Mouse (Mus musculus): Measurements from ENCODE around the gene Stxbp1. TPM values are rescaled to one million over a fixed set of nuclear protein-coding genes. Genes with fewer than 3 reads are reported as not detected.

Gene Stxbp1
- polyA plus RNA-seq, 1 experiment from 2014 or later: 22.4 TPM

DNA sequence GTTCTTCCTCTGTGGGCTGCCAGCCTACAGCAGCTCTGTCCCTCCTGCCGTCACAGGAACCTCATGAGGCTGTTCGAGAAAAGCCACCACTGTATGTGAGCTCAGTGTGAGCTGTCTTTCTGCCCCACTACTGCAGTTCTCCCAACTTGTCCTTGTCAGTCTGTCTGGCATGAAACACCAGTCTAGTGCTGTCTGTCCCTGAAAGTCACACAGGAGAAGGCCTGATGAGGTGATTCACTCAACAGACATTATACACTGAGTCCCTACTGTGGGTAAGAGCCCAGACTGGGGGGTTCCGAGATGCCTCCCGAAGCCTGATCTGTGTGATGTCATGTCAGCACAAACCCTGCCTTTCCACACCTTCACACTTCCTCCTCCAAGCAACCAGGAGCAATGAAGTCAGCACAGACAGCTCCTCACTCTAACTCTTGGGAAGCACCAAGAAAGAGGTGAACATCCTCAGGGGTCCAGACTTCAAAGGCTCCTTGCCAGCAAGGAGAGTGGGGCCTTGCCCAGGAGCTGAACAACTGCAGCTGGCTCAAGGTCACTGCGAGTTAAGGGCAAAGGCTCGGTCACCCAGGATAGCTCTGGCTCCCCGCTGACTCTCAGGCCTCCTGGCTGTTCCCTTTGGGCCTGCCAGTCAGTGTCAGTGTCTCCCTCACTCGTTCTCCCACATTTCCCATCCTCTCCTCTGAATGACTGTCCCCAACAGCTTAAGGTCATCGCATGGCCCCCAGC, 8.7 kb downstream of the Stxbp1 start:
- H3K27ac ChIP-seq (ENCODE audit: low read length): no peak overlapping the region
- no peaks in the 10 kb centered on the region for H3K36me3 ChIP-seq (ENCODE audit: insufficient read depth, low read length)
- peaks cover 15% of the 10 kb centered on the region for H3K4me1 ChIP-seq (ENCODE audit: insufficient read depth, low read depth, low read length)
- ATAC-seq (no peak), DNase-seq (ENCODE audit: low spot score) (no peak)
- H3K4me3 ChIP-seq (ENCODE audit: low read depth, low read length): no peak overlapping the region
- H3K9me3 ChIP-seq (ENCODE audit: low read length): no peaks in the 10 kb centered on the region
- TF ChIP-seq EP300 (IDR thresholded peaks at IDR 0.05) (no peak), CTCF (IDR thresholded peaks at IDR 0.05) (no peak)
- H3K4me2 ChIP-seq (replicated peaks; ENCODE audit: low read depth, low read length): no peak overlapping the region
- no peaks in the 10 kb centered on the region for H3K27me3 ChIP-seq (replicated peaks; ENCODE audit: insufficient read depth, low read length)
- 63% methylated on average over 9 of the region's 9 CpGs for WGBS
- H3K9ac ChIP-seq (replicated peaks; ENCODE audit: low read depth): no peak overlapping the region

DNA sequence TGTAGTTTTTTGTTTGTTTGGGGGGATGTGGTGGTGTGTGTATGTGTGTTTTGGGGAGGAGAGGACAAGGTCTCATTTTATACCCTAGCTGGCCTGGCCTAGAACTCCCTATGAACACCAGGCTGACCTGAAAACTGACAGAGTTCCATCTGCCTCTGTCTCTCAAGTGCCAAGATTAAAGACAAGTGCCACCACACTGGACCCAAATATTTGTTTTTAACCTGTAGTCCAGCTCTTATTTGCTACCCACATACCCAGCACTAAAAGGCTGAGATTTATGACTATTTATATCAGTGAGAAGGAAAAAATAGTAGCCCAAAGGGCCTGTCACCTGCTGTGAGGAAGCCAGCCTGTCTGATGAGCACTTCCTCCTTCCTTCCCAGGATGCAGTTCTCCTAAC, 11.5 kb downstream of the Stxbp1 start:
- ATAC-seq (no peak), DNase-seq (ENCODE audit: low spot score) (no peak)
- peak overlapping the region; percentile 74 for H3K27ac ChIP-seq (ENCODE audit: low read length)
- no peaks in the 10 kb centered on the region for H3K27me3 ChIP-seq (replicated peaks; ENCODE audit: insufficient read depth, low read length)
- H3K4me3 ChIP-seq (ENCODE audit: low read depth, low read length): no peak overlapping the region
- H3K36me3 ChIP-seq (ENCODE audit: insufficient read depth, low read length): no peaks in the 10 kb centered on the region
- no peak overlapping the region for H3K4me2 ChIP-seq (replicated peaks; ENCODE audit: low read depth, low read length)
- H3K9me3 ChIP-seq (ENCODE audit: low read length): no peaks in the 10 kb centered on the region
- H3K4me1 ChIP-seq (ENCODE audit: insufficient read depth, low read depth, low read length): peaks cover 15% of the 10 kb centered on the region
- no peak overlapping the region for H3K9ac ChIP-seq (replicated peaks; ENCODE audit: low read depth)
- TF ChIP-seq CTCF (IDR thresholded peaks at IDR 0.05) (no peak), EP300 (IDR thresholded peaks at IDR 0.05) (no peak)

DNA sequence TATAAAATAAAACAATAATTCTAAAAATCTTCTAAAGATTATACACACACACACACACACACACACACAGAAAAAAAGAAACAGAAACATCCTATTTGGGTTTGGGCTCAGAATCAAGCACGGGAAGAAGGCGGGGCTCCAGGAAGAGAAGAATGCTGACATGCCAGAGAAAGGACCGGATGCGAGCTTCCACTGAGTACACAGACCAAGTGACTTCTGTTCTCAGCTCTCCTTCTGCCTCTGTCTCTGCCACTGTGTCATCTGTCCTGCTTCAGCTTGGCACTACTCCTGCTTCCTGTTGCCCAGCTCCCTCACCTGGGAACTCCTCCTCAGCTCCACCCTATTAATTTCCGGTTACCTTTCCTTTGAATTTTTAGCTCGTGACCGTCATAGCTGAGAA, 12.5 kb downstream of the Stxbp1 start:
- Histone ChIP-seq H3K9ac (replicated peaks; ENCODE audit: low read depth) (no peak overlapping the region), H3K4me3 (ENCODE audit: low read depth, low read length) (0 out of 2 replicates have a peak overlapping the region, but pooled peaks have one; percentile 5), H3K9me3 (ENCODE audit: low read length) (no peaks in the 10 kb centered on the region)

DNA sequence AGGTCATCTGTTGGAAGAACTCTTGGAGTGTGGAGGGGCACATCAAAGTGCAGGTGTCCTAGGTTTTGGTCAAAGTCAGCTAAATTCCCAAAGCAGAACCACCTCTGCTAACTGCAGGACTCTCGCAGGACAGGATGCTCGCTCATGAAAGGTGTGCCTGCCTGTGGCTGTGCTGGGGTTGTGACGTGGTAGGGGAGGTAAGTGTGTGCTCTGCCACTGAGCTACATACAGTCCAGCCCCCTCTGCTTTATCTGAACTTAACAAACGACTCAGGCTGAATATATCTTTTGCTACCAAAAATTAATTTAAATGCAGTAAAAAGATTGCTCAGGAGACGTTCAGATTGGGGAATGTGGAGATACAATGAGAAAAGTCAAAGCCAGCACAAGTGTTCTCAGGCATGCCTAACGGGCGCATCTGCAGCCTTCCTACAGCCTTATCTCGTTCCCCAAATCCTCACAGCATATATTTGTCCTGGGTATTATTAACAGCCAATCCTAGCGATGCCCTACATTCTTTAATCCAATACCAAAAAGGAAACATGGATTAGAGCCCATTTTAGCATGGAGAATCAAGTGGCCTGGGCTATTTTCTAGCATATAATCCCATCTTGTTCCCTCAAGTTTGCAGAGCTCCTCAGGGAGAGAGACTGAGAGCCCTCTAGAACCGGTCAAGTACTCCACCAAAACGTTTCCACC, 17.9 kb downstream of the Stxbp1 start:
- H3K27ac ChIP-seq (ENCODE audit: low read length): no peak overlapping the region
- ATAC-seq: no peak
- H3K4me3 ChIP-seq (ENCODE audit: low read depth, low read length): no peak overlapping the region
- peaks cover 11% of the 10 kb centered on the region for H3K4me1 ChIP-seq (ENCODE audit: insufficient read depth, low read depth, low read length)
- no peaks in the 10 kb centered on the region for H3K36me3 ChIP-seq (ENCODE audit: insufficient read depth, low read length)
- WGBS: 57% methylated on average over 11 of the region's 11 CpGs
- no peak overlapping the region for H3K4me2 ChIP-seq (replicated peaks; ENCODE audit: low read depth, low read length)
- H3K9ac ChIP-seq (replicated peaks; ENCODE audit: low read depth): no peak overlapping the region
- H3K9me3 ChIP-seq (ENCODE audit: low read length): no peaks in the 10 kb centered on the region
- no peak for DNase-seq (ENCODE audit: low spot score)
- TF ChIP-seq EP300 (IDR thresholded peaks at IDR 0.05) (no peak), CTCF (IDR thresholded peaks at IDR 0.05) (no peak)
- H3K27me3 ChIP-seq (replicated peaks; ENCODE audit: insufficient read depth, low read length): no peaks in the 10 kb centered on the region

More for the DNA sequence above, 12.5 kb downstream of the Stxbp1 start:
- Histone ChIP-seq H3K4me2 (replicated peaks; ENCODE audit: low read depth, low read length) (peak overlapping the region; percentile 35), H3K4me1 (ENCODE audit: insufficient read depth, low read depth, low read length) (peaks cover 15% of the 10 kb centered on the region), H3K27me3 (replicated peaks; ENCODE audit: insufficient read depth, low read length) (no peaks in the 10 kb centered on the region), H3K27ac (ENCODE audit: low read length) (peak overlapping the region; percentile 74), H3K36me3 (ENCODE audit: insufficient read depth, low read length) (no peaks in the 10 kb centered on the region)
- 7% methylated on average over 7 of the region's 7 CpGs for WGBS
- ATAC-seq (peak; percentile 85), DNase-seq (ENCODE audit: low spot score) (peak; percentile 82)
- TF ChIP-seq EP300 (IDR thresholded peaks at IDR 0.05): peak; percentile 56
- no peak for TF ChIP-seq CTCF (IDR thresholded peaks at IDR 0.05)

DNA sequence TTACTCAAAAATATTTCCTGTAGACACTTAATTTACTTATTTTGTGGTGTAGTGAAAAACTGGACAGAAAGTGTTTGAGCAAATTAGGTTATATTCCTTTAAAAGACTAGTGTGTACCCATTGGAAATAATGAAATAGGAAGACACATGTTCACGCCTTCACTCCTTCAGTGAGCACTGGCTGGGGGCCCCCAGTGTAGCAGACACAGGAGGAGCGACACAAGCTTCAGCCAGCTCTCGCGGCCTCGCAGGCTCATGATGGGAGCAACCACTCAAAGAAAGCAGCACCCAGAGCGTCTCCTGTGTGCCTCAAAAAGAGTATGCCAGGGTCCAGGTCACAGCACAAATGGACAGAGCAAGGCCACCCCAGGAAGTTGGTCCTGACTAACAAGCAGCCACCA, 21.2 kb downstream of the Stxbp1 start:
- no peak overlapping the region for H3K4me2 ChIP-seq (replicated peaks; ENCODE audit: low read depth, low read length)
- H3K27me3 ChIP-seq (replicated peaks; ENCODE audit: insufficient read depth, low read length): no peaks in the 10 kb centered on the region
- H3K9ac ChIP-seq (replicated peaks; ENCODE audit: low read depth): no peak overlapping the region
- H3K36me3 ChIP-seq (ENCODE audit: insufficient read depth, low read length): no peaks in the 10 kb centered on the region
- no peak for DNase-seq (ENCODE audit: low spot score)
- 86% methylated on average over 6 of the region's 6 CpGs for WGBS
- TF ChIP-seq CTCF (IDR thresholded peaks at IDR 0.05) (no peak), EP300 (IDR thresholded peaks at IDR 0.05) (no peak)
- H3K9me3 ChIP-seq (ENCODE audit: low read length): no peaks in the 10 kb centered on the region
- H3K4me1 ChIP-seq (ENCODE audit: insufficient read depth, low read depth, low read length): peaks cover 5% of the 10 kb centered on the region; the same call in 1 of the 2 replicates
- no peak overlapping the region for H3K27ac ChIP-seq (ENCODE audit: low read length)
- H3K4me3 ChIP-seq (ENCODE audit: low read depth, low read length): no peak overlapping the region
- ATAC-seq: no peak

DNA sequence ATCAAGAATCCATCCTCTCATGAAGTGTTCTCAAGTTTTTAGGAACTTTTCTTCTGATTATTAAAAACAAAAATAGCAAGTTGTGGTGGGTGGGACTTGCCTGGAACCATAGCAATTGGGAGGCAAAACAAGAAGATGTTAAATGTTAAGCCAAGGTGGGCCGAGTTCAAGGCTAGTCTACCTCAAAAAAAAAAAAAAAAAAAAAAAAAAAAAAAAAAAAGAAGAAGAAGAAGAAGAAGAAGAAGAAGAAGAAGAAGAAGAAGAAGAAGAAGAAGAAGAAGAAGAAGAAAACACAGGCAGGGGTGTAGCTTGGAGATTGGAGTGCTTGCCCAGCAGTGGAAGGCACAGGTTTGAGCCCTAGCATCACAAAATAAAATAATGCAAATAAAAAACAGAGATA, 22.3 kb downstream of the Stxbp1 start:
- Histone ChIP-seq H3K4me3 (ENCODE audit: low read depth, low read length) (no peak overlapping the region), H3K9ac (replicated peaks; ENCODE audit: low read depth) (no peak overlapping the region), H3K4me1 (ENCODE audit: insufficient read depth, low read depth, low read length) (peaks cover 5% of the 10 kb centered on the region; the same call in 1 of the 2 replicates), H3K4me2 (replicated peaks; ENCODE audit: low read depth, low read length) (no peak overlapping the region), H3K27ac (ENCODE audit: low read length) (no peak overlapping the region), H3K36me3 (ENCODE audit: insufficient read depth, low read length) (no peaks in the 10 kb centered on the region), H3K9me3 (ENCODE audit: low read length) (no peaks in the 10 kb centered on the region), H3K27me3 (replicated peaks; ENCODE audit: insufficient read depth, low read length) (no peaks in the 10 kb centered on the region)
- TF ChIP-seq CTCF (IDR thresholded peaks at IDR 0.05): no peak
- TF ChIP-seq EP300 (IDR thresholded peaks at IDR 0.05): no peak
- WGBS: 84% methylated on average over 1 of the region's 1 CpGs
- ATAC-seq: no peak
- DNase-seq (ENCODE audit: low spot score): no peak
